Mouse (Mus musculus): ENCODE measurements around the gene Phf19. TPM values are rescaled to one million over a fixed set of nuclear protein-coding genes. Genes with fewer than 3 reads are reported as not detected.

The Phf19 gene
- polyA plus RNA-seq, 1 experiment, result 7.6 TPM

DNA sequence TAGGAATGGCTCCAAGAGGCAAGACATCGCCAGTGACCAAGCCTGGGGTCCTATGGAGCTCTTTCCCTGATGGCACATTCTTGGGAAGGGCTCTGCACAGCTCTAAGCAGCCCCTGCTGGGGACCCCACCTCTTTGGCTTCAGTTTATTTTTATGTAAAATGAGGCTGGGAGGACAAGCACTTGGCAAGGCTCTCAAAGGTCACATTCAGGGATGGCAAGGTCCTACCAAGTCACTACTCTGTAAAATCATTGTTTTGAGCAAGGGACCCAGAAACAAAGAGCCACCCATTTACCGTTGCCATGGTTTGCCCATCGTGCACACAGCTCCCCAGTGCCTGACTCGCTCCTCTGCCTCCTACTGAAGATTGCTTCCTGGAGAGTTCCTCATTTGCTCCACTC is 32.2 kb upstream of the Phf19 start:
- TF ChIP-seq CTCF (IDR thresholded peaks at IDR 0.05; ENCODE audit: control insufficient read depth, insufficient read depth, insufficient read length), result no peak
- no peak for TF ChIP-seq CEBPB (IDR thresholded peaks at IDR 0.05; ENCODE audit: low read depth)
- no peak for TF ChIP-seq USF1 (IDR thresholded peaks at IDR 0.05; ENCODE audit: low read depth)
- no peak for TF ChIP-seq MAX (IDR thresholded peaks at IDR 0.05)
- no peak overlapping the region for H3ac ChIP-seq (ENCODE audit: control insufficient read depth, insufficient read length, low read depth)
- peaks cover 17% of the 10 kb centered on the region for H3K27me3 ChIP-seq (ENCODE audit: control insufficient read depth, insufficient read depth, insufficient read length)

DNA sequence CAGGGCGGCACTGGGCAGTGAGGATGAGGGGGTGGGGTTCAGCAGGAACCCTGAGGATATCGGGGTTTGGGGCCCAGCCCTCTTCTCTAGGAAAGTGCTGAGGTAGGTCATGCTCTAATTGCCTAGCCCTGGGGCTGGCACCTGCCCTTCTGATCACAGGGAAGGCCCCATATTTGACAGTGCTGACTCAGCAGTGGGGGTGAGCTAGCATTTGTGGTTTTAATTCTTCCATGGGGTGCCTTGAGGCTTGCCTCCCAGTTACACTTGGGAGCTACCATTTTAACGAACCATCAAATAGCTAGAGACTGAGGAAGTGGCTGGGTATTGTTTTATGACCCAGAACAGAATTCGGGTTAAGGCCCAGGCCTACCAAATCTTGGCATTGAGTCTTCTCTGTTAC is 31.8 kb upstream of the Phf19 start:
- Histone ChIP-seq H3K27me3 (ENCODE audit: control insufficient read depth, insufficient read depth, insufficient read length) (peaks cover 18% of the 10 kb centered on the region), H3K79me3 (ENCODE audit: low read depth) (no peaks in the 10 kb centered on the region), H3ac (ENCODE audit: control insufficient read depth, insufficient read length, low read depth) (no peak overlapping the region), H3K36me3 (ENCODE audit: control insufficient read depth, insufficient read depth) (no peaks in the 10 kb centered on the region), H3K4me3 (ENCODE audit: insufficient read depth, poor library complexity, severe bottlenecking) (no peak overlapping the region), H3K79me2 (ENCODE audit: control insufficient read depth, insufficient read depth) (no peaks in the 10 kb centered on the region)
- TF ChIP-seq CTCF (IDR thresholded peaks at IDR 0.05; ENCODE audit: control insufficient read depth, insufficient read depth, insufficient read length), result no peak

More for the DNA sequence above, 32.2 kb upstream of the Phf19 start:
- Histone ChIP-seq H3K79me3 (ENCODE audit: low read depth) (no peaks in the 10 kb centered on the region), H3K79me2 (ENCODE audit: control insufficient read depth, insufficient read depth) (no peaks in the 10 kb centered on the region), H3K36me3 (ENCODE audit: control insufficient read depth, insufficient read depth) (no peaks in the 10 kb centered on the region), H3K4me3 (ENCODE audit: insufficient read depth, poor library complexity, severe bottlenecking) (no peak overlapping the region)

DNA sequence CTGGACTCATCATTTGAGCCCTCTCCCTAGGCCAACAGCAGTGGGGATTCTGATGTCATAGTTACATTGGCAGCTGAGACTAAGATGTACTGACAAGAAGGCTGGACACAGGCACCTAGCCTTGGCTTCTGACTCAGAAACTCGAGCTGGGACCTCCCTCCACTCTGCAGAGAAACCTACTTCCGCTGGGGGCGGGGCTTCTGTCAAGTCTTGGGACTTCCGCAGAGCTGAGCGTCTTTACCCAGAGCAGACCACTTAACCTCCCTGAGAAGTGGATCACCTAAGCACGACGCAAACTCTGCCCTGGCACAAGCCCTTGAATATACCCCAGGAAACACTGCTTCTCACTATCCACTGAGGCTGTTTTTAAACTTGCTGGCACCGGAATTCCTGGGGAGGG is 30.9 kb upstream of the Phf19 start:
- Histone ChIP-seq H3ac (ENCODE audit: control insufficient read depth, insufficient read length, low read depth) (no peak overlapping the region), H3K79me2 (ENCODE audit: control insufficient read depth, insufficient read depth) (no peaks in the 10 kb centered on the region), H3K4me3 (ENCODE audit: insufficient read depth, poor library complexity, severe bottlenecking) (no peak overlapping the region), H3K79me3 (ENCODE audit: low read depth) (no peaks in the 10 kb centered on the region), H3K36me3 (ENCODE audit: control insufficient read depth, insufficient read depth) (no peaks in the 10 kb centered on the region), H3K27me3 (ENCODE audit: control insufficient read depth, insufficient read depth, insufficient read length) (peaks cover 18% of the 10 kb centered on the region)
- TF ChIP-seq USF1 (IDR thresholded peaks at IDR 0.05; ENCODE audit: low read depth) (no peak), CEBPB (IDR thresholded peaks at IDR 0.05; ENCODE audit: low read depth) (no peak), MYOD1 (IDR thresholded peaks at IDR 0.05; ENCODE audit: control insufficient read depth, insufficient read length, low read depth) (no peak), CTCF (IDR thresholded peaks at IDR 0.05; ENCODE audit: control insufficient read depth, insufficient read depth, insufficient read length) (no peak), MYOG (IDR thresholded peaks at IDR 0.05; ENCODE audit: control insufficient read depth, extremely low read depth, insufficient read length) (no peak), FOSL1 (IDR thresholded peaks at IDR 0.05; ENCODE audit: insufficient read depth, low read length, poor library complexity, severe bottlenecking) (no peak), MAX (IDR thresholded peaks at IDR 0.05) (no peak)

DNA sequence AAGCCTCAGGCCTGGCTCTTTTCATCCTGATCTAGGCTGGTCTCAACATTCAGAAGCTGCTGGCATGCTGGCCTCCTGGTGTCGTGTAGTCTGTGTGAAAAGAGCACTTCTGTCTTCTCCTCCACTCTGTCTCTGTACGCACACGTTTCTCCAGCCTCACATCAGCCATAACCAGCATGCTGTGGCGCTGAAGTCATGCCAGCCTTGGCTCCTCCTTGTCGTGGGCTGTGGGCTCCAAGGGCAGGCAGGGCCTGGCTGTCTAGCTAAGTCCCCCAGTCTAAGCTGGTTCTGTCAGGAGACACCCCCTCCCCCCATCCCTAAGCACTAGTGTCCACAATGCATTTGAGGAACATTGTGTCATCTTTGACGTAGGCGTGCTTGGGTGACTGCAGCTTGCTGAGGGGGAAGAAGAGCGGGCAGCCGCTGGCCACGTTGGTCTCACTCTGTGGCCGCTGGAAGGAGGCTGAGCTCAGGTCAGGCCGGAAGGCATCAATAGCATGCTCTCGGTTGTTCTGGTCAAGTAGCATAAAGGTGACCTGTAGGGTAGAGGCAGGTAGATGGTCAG is 29.8 kb upstream of the Phf19 start:
- Histone ChIP-seq H3K4me3 (ENCODE audit: insufficient read depth, poor library complexity, severe bottlenecking) (no peak overlapping the region), H3K79me3 (ENCODE audit: low read depth) (no peaks in the 10 kb centered on the region), H3K36me3 (ENCODE audit: control insufficient read depth, insufficient read depth) (no peaks in the 10 kb centered on the region), H3ac (ENCODE audit: control insufficient read depth, insufficient read length, low read depth) (no peak overlapping the region), H3K27me3 (ENCODE audit: control insufficient read depth, insufficient read depth, insufficient read length) (peaks cover 18% of the 10 kb centered on the region), H3K79me2 (ENCODE audit: control insufficient read depth, insufficient read depth) (no peaks in the 10 kb centered on the region)
- no peak for TF ChIP-seq MAX (IDR thresholded peaks at IDR 0.05)
- no peak for TF ChIP-seq FOSL1 (IDR thresholded peaks at IDR 0.05; ENCODE audit: insufficient read depth, low read length, poor library complexity, severe bottlenecking)
- no peak for TF ChIP-seq CEBPB (IDR thresholded peaks at IDR 0.05; ENCODE audit: low read depth)
- TF ChIP-seq MYOG (IDR thresholded peaks at IDR 0.05; ENCODE audit: control insufficient read depth, extremely low read depth, insufficient read length), result no peak
- no peak for TF ChIP-seq USF1 (IDR thresholded peaks at IDR 0.05; ENCODE audit: low read depth)
- TF ChIP-seq CTCF (IDR thresholded peaks at IDR 0.05; ENCODE audit: control insufficient read depth, insufficient read depth, insufficient read length), result no peak
- TF ChIP-seq MYOD1 (IDR thresholded peaks at IDR 0.05; ENCODE audit: control insufficient read depth, insufficient read length, low read depth), result no peak

DNA sequence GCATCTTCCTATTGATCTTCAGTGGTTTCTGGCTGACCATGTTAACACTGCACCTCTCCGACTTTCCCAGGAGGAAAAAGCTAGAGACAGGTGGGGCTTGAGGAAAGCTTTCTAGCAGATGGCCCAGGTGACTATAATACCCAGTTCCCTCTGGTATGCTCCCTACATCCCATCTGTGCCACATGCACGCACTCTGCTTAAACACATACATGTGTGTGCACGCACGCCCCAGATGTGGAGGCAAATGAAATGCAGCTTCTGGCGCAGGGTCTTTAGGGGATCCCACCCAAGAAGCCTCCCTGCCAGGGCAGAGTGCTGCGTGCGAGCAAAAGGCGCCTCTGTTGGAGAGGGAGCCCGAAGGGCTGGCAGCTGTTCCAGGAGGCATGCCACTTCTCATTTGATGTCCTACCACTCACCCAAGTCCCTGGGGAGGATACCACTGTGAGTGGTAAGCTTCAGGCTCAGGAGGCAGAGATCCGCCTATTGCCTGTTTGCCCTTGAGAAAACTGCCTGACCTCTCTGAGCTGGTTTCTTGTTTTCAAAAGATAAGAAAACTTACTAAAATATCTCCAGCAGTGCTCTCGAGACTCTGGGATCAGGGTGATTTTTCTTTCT is 27.3 kb upstream of the Phf19 start:
- Histone ChIP-seq H3K36me3 (ENCODE audit: control insufficient read depth, insufficient read depth) (no peaks in the 10 kb centered on the region), H3K4me3 (ENCODE audit: insufficient read depth, poor library complexity, severe bottlenecking) (no peak overlapping the region), H3K79me3 (ENCODE audit: low read depth) (no peaks in the 10 kb centered on the region), H3K79me2 (ENCODE audit: control insufficient read depth, insufficient read depth) (no peaks in the 10 kb centered on the region), H3K27me3 (ENCODE audit: control insufficient read depth, insufficient read depth, insufficient read length) (peaks cover 18% of the 10 kb centered on the region), H3ac (ENCODE audit: control insufficient read depth, insufficient read length, low read depth) (no peak overlapping the region)
- TF ChIP-seq MYOD1 (IDR thresholded peaks at IDR 0.05; ENCODE audit: control insufficient read depth, insufficient read length, low read depth), result peak; percentile 31
- no peak for TF ChIP-seq MAX (IDR thresholded peaks at IDR 0.05)

DNA sequence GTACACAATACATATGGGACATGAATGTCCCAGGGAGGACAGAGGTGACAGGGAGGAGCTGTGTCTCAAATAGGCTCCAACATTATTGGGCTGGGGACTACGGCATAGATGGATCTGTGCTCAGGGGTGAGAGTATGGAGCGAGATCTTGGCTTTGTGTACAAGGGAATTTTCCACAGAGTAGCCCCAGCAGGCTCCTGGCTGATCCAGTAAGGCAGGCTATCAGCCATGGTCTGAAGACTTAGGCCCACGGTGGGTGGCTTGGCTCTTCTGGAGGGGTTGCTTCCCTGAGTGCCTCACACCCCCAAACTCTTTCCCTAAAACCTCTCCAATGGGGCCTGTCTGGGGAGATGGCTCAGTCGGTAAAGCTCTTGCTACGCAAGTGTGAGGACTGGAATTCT is 26.4 kb upstream of the Phf19 start:
- TF ChIP-seq CTCF (IDR thresholded peaks at IDR 0.05; ENCODE audit: control insufficient read depth, insufficient read depth, insufficient read length), result no peak
- TF ChIP-seq MAX (IDR thresholded peaks at IDR 0.05), result no peak
- no peak for TF ChIP-seq MYOG (IDR thresholded peaks at IDR 0.05; ENCODE audit: control insufficient read depth, extremely low read depth, insufficient read length)
- TF ChIP-seq USF1 (IDR thresholded peaks at IDR 0.05; ENCODE audit: low read depth), result no peak
- no peak for TF ChIP-seq FOSL1 (IDR thresholded peaks at IDR 0.05; ENCODE audit: insufficient read depth, low read length, poor library complexity, severe bottlenecking)
- no peak for TF ChIP-seq CEBPB (IDR thresholded peaks at IDR 0.05; ENCODE audit: low read depth)
- no peak for TF ChIP-seq MYOD1 (IDR thresholded peaks at IDR 0.05; ENCODE audit: control insufficient read depth, insufficient read length, low read depth)

More for the DNA sequence above, 26.4 kb upstream of the Phf19 start:
- H3K36me3 ChIP-seq (ENCODE audit: control insufficient read depth, insufficient read depth), result no peaks in the 10 kb centered on the region
- no peaks in the 10 kb centered on the region for H3K79me2 ChIP-seq (ENCODE audit: control insufficient read depth, insufficient read depth)
- no peak overlapping the region for H3K4me3 ChIP-seq (ENCODE audit: insufficient read depth, poor library complexity, severe bottlenecking)
- no peak overlapping the region for H3ac ChIP-seq (ENCODE audit: control insufficient read depth, insufficient read length, low read depth)
- peaks cover 18% of the 10 kb centered on the region for H3K27me3 ChIP-seq (ENCODE audit: control insufficient read depth, insufficient read depth, insufficient read length)
- H3K79me3 ChIP-seq (ENCODE audit: low read depth), result no peaks in the 10 kb centered on the region

Data from C2C12 (cell line).